Mouse (Mus musculus): ENCODE data around the gene Atp6v1g1. TPM values are rescaled to one million over a fixed set of nuclear protein-coding genes. Genes with fewer than 3 reads are reported as not detected.
A peak's percentile ranks its signal among the peaks of the same experiment; 100 is the strongest.

Atp6v1g1 gene
- polyA plus RNA-seq (2017; shearing (Covaris generic)), result 100 to 1,000 TPM; 197 to 241 (median 218) TPM

GRCm38 (mm10) chr4:63544494-63545230 is at the start of gene Atp6v1g1:
Gene Atp6v1g1 (plus strand): TSS chr4:63544772.
- ATAC-seq, result peak; percentile 97

- ATAC-seq, result peak; percentile 49
Observed at GRCm38 (mm10) chr4:63494967-63495914, 49.3 kb upstream of the Atp6v1g1 start.

GRCm38 (mm10) chr4:63495915-63496278 is 48.7 kb upstream of the Atp6v1g1 start, which contains the start of gene Whrn:
Gene Whrn (minus strand): TSS chr4:63495991.
- ATAC-seq, result peak; percentile 81

GRCm38 (mm10) chr4:63496312-63496711 is 48.3 kb upstream of the Atp6v1g1 start:
- ATAC-seq, result no peak

GRCm38 (mm10) chr4:63498346-63498745 is 46.2 kb upstream of the Atp6v1g1 start:
- no peak for ATAC-seq

- no peak for ATAC-seq
Observed at GRCm38 (mm10) chr4:63501050-63501449, 43.5 kb upstream of the Atp6v1g1 start.

GRCm38 (mm10) chr4:63503949-63504348 is 40.6 kb upstream of the Atp6v1g1 start:
- ATAC-seq, result no peak

- ATAC-seq, result no peak
Observed at GRCm38 (mm10) chr4:63507478-63507877, 37.1 kb upstream of the Atp6v1g1 start.

GRCm38 (mm10) chr4:63508232-63508631 is 36.3 kb upstream of the Atp6v1g1 start:
- peak; percentile 74 for ATAC-seq

GRCm38 (mm10) chr4:63512921-63513320 is 31.7 kb upstream of the Atp6v1g1 start:
- ATAC-seq, result no peak

GRCm38 (mm10) chr4:63514454-63514984 is 30.1 kb upstream of the Atp6v1g1 start:
- no peak for ATAC-seq

GRCm38 (mm10) chr4:63515021-63515420 is 29.6 kb upstream of the Atp6v1g1 start:
- ATAC-seq, result no peak

GRCm38 (mm10) chr4:63521813-63522419 is 22.7 kb upstream of the Atp6v1g1 start:
- ATAC-seq, result no peak

- ATAC-seq, result no peak
Observed at GRCm38 (mm10) chr4:63525514-63525913, 19.1 kb upstream of the Atp6v1g1 start.

GRCm38 (mm10) chr4:63528946-63529345 is 15.6 kb upstream of the Atp6v1g1 start:
- no peak for ATAC-seq

GRCm38 (mm10) chr4:63530409-63530808 is 14.2 kb upstream of the Atp6v1g1 start:
- no peak for ATAC-seq

- ATAC-seq, result no peak
Observed at GRCm38 (mm10) chr4:63537602-63538001, 7.0 kb upstream of the Atp6v1g1 start.

GRCm38 (mm10) chr4:63542209-63542608 is 2.4 kb upstream of the Atp6v1g1 start:
- ATAC-seq, result no peak

GRCm38 (mm10) chr4:63543746-63544493 is 652 bp upstream of the Atp6v1g1 start:
- peak; percentile 19 for ATAC-seq

GRCm38 (mm10) chr4:63545231-63545958 is 823 bp downstream of the Atp6v1g1 start:
- no peak for ATAC-seq

- no peak for ATAC-seq
Observed at GRCm38 (mm10) chr4:63546441-63547055, 2.0 kb downstream of the Atp6v1g1 start.

Measured in inflammation-experienced regulatory T-cells, adult 6 months (primary cell).